Mouse (Mus musculus): ENCODE measurements at regions not wholly inside any gene's neighbourhood (a gene's known extent, or its start where the extent isn't known, plus 50 kb on each side); places are given as distances from the start of the nearest gene placed in this dataset.

GRCm38 (mm10) chr10:117567379-117568137, 61.7 kb upstream of the Cpm start:
- in situ Hi-C loops (cut with MseI, MboI) = loop anchor here in 1 of 2 experiments (10.0 kb wide), 1 partner anchor 107 kb away; no protein-coding TSS in a partner anchor

- in situ Hi-C loops (cut with MseI, MboI) = loop anchor here in 1 of 2 experiments (10.0 kb wide), 1 partner anchor 108 kb away; no protein-coding TSS in a partner anchor
Measured at GRCm38 (mm10) chr10:117566648-117567378, 62.5 kb upstream of the Cpm start.

GRCm38 (mm10) chr10:117566204-117566603, 63.1 kb upstream of the Cpm start:
- in situ Hi-C loops (cut with MseI, MboI) = loop anchor here in 1 of 2 experiments (10.0 kb wide), 1 partner anchor 109 kb away; no protein-coding TSS in a partner anchor

GRCm38 (mm10) chr10:117565529-117566086, 63.7 kb upstream of the Cpm start:
- in situ Hi-C loops (cut with MseI, MboI) = loop anchor here in 1 of 2 experiments (10.0 kb wide), 1 partner anchor 109 kb away; no protein-coding TSS in a partner anchor

- in situ Hi-C loops (cut with MseI, MboI) = loop anchor here in 1 of 2 experiments (10.0 kb wide), 1 partner anchor 110 kb away; no protein-coding TSS in a partner anchor
Measured at GRCm38 (mm10) chr10:117565110-117565509, 64.2 kb upstream of the Cpm start.

- in situ Hi-C loops (cut with MseI, MboI) = loop anchor here in 1 of 2 experiments (10.0 kb wide), 1 partner anchor 110 kb away; no protein-coding TSS in a partner anchor
Measured at GRCm38 (mm10) chr10:117564118-117565040, 64.9 kb upstream of the Cpm start.

GRCm38 (mm10) chr10:117563429-117564117, 65.7 kb upstream of the Cpm start:
- in situ Hi-C loops (cut with MseI, MboI) = loop anchor here in 1 of 2 experiments (10.0 kb wide), 1 partner anchor 111 kb away; no protein-coding TSS in a partner anchor

- in situ Hi-C loops (cut with MseI, MboI) = loop anchor here in 1 of 2 experiments (10.0 kb wide), 1 partner anchor 112 kb away; no protein-coding TSS in a partner anchor
Measured at GRCm38 (mm10) chr10:117562850-117563248, 66.5 kb upstream of the Cpm start.

- in situ Hi-C loops (cut with MseI, MboI) = loop anchor here in 1 of 2 experiments (10.0 kb wide), 1 partner anchor 113 kb away; no protein-coding TSS in a partner anchor
Measured at GRCm38 (mm10) chr10:117561909-117562849, 67.1 kb upstream of the Cpm start.

GRCm38 (mm10) chr10:117561279-117561820, 68.0 kb upstream of the Cpm start:
- in situ Hi-C loops (cut with MseI, MboI) = loop anchor here in 1 of 2 experiments (10.0 kb wide), 1 partner anchor 113 kb away; no protein-coding TSS in a partner anchor

GRCm38 (mm10) chr10:117560396-117561278, 68.7 kb upstream of the Cpm start:
- in situ Hi-C loops (cut with MseI, MboI) = loop anchor here in 1 of 2 experiments (10.0 kb wide), 1 partner anchor 114 kb away; no protein-coding TSS in a partner anchor

- in situ Hi-C loops (cut with MseI, MboI) = loop anchor here in 1 of 2 experiments (10.0 kb wide), 1 partner anchor 115 kb away; no protein-coding TSS in a partner anchor
Measured at GRCm38 (mm10) chr10:117559615-117560395, 69.5 kb upstream of the Cpm start.

GRCm38 (mm10) chr10:117558891-117559614, 70.2 kb upstream of the Cpm start:
- in situ Hi-C loops (cut with MseI, MboI) = no loop called here

- in situ Hi-C loops (cut with MseI, MboI) = no loop called here
Measured at GRCm38 (mm10) chr10:117558292-117558800, 71.0 kb upstream of the Cpm start.

- in situ Hi-C loops (cut with MseI, MboI) = no loop called here
Measured at GRCm38 (mm10) chr10:117557666-117558065, 71.6 kb upstream of the Cpm start.

All from mouse trophoblast stem cell (cell line).